Mouse (Mus musculus): Measurements from ENCODE around the gene Prss48.

- TF ChIP-seq CTCF (IDR thresholded peaks at IDR 0.05; ENCODE audit: low read depth) (no peak), EP300 (IDR thresholded peaks at IDR 0.05; ENCODE audit: low read depth) (no peak)
Observed at GRCm38 (mm10) chr3:85993744-85994143, 8.5 kb downstream of the Prss48 start.
